8 mouse cellular contexts compared by ENCODE assay signal in genomic region chr1:52952143-52952542, GRCm38 (mm10).
DNase-seq lines count a peak whose midpoint lies in the region; ATAC-seq and TF ChIP-seq lines count a peak whose summit lies in the region.

No protein-coding gene starts in this region.

- TF ChIP-seq EP300 in heart, postnatal 0 days (IDR thresholded peaks at IDR 0.05; ENCODE audit: low read depth) = no peak
- no peak for TF ChIP-seq EP300 in liver, postnatal 0 days (IDR thresholded peaks at IDR 0.05; ENCODE audit: low read depth)

- ATAC-seq in heart, postnatal 0 days (ENCODE audit: insufficient read depth, low read depth) = no peak
- ATAC-seq in liver, postnatal 0 days = no peak

- H3K36me3 ChIP-seq in testis, adult 2 months (ENCODE audit: control insufficient read depth, insufficient read depth, low read length) = no peaks in the 10 kb centered on the region
- H3K36me3 ChIP-seq in heart, postnatal 0 days (replicated peaks; ENCODE audit: control insufficient read depth, insufficient read depth, low read length) = no peaks in the 10 kb centered on the region
- H3K36me3 ChIP-seq in liver, postnatal 0 days (replicated peaks; ENCODE audit: insufficient read depth, low read length) = no peaks in the 10 kb centered on the region

- WGBS in heart, postnatal 0 days = 9% methylated on average over 5 of the region's 5 CpGs
- 5% methylated on average over 5 of the region's 5 CpGs for WGBS in liver, postnatal 0 days (ENCODE audit: insufficient replicate concordance)

- no peak overlapping the region for H3K27ac ChIP-seq in testis, adult 2 months (ENCODE audit: control insufficient read depth, insufficient read depth, low read depth, low read length)
- H3K27ac ChIP-seq in heart, postnatal 0 days (ENCODE audit: low read depth) = no peak overlapping the region
- H3K27ac ChIP-seq in liver, postnatal 0 days (ENCODE audit: low read depth) = no peak overlapping the region

- H3K4me3 ChIP-seq in testis, adult 2 months (ENCODE audit: control insufficient read depth, low read depth, low read length) = peak overlapping the region; percentile 74
- H3K4me3 ChIP-seq in heart, postnatal 0 days (ENCODE audit: low read depth, low read length) = peak overlapping the region; percentile 48
- peak overlapping the region; percentile 48 for H3K4me3 ChIP-seq in liver, postnatal 0 days (ENCODE audit: low read depth, low read length)

- H3K4me2 ChIP-seq in heart, postnatal 0 days (ENCODE audit: low read depth, low read length) = peak overlapping the region; percentile 81
- peak overlapping the region; percentile 88 for H3K4me2 ChIP-seq in liver, postnatal 0 days (ENCODE audit: low read depth, low read length)

- H3K9me3 ChIP-seq in heart, postnatal 0 days (replicated peaks; ENCODE audit: control insufficient read depth, low read length) = no peaks in the 10 kb centered on the region
- H3K9me3 ChIP-seq in liver, postnatal 0 days (ENCODE audit: low read length) = no peaks in the 10 kb centered on the region

- no peaks in the 10 kb centered on the region for H3K27me3 ChIP-seq in testis, adult 2 months (ENCODE audit: control insufficient read depth, insufficient read depth, low read length)
- 0 out of 2 replicates have a peak, but pooled peaks cover 4% of the 10 kb centered on the region for H3K27me3 ChIP-seq in heart, postnatal 0 days (ENCODE audit: control insufficient read depth, insufficient read depth, low read length)
- H3K27me3 ChIP-seq in liver, postnatal 0 days (ENCODE audit: insufficient read depth, low read length) = no peaks in the 10 kb centered on the region

- DNase-seq in frontal cortex, postnatal 10 days (ENCODE audit: low spot score in 2 of 2) = peak; percentile 14 to 16
- DNase-seq in frontal cortex, postnatal 25 days (ENCODE audit: low spot score in 2 of 2) = no peak
- DNase-seq in testis, postnatal 10 days (ENCODE audit: low spot score) = no peak
- peak; percentile 13 for DNase-seq in heart, postnatal 0 days (ENCODE audit: low spot score)
- DNase-seq in liver, postnatal 0 days = no peak
- no peak for DNase-seq in urinary bladder, postnatal 25 days (ENCODE audit: low spot score)
- DNase-seq in thymus, postnatal 14 days = no peak

- no peak for TF ChIP-seq CTCF in testis, adult 2 months (IDR thresholded peaks at IDR 0.05; ENCODE audit: control insufficient read depth, insufficient read depth, insufficient replicate concordance, low read depth, low read length)
- TF ChIP-seq CTCF in heart, postnatal 0 days (IDR thresholded peaks at IDR 0.05; ENCODE audit: low read depth) = no peak
- TF ChIP-seq CTCF in liver, postnatal 0 days (IDR thresholded peaks at IDR 0.05; ENCODE audit: low read depth) = no peak

- peaks cover 7% of the 10 kb centered on the region for H3K4me1 ChIP-seq in testis, adult 2 months (ENCODE audit: control insufficient read depth, insufficient read depth, low read length)
- H3K4me1 ChIP-seq in heart, postnatal 0 days (ENCODE audit: control insufficient read depth, insufficient read depth) = peaks cover 4% of the 10 kb centered on the region; the same call in 1 of the 2 replicates
- H3K4me1 ChIP-seq in liver, postnatal 0 days (ENCODE audit: insufficient read depth) = peaks cover 13% of the 10 kb centered on the region

- H3K9ac ChIP-seq in heart, postnatal 0 days (replicated peaks; ENCODE audit: low read depth, low read length) = no peak overlapping the region
- H3K9ac ChIP-seq in liver, postnatal 0 days (replicated peaks) = peak overlapping the region; percentile 43; the same call in 1 of the 2 replicates

- TF ChIP-seq POLR2A in testis, adult 2 months (IDR thresholded peaks at IDR 0.05; ENCODE audit: control insufficient read depth, low read depth, low read length) = no peak

Comparison
In these comparisons a context has a peak if more than half of its experiments do, and no peak if none do; other contexts are left out.
1. DNase-seq: peak in frontal cortex, postnatal 10 days (2 of 2) and heart, postnatal 0 days (single experiment); none in frontal cortex, postnatal 25 days (0 of 2), testis, postnatal 10 days (single experiment), liver, postnatal 0 days (single experiment), urinary bladder, postnatal 25 days (single experiment) and thymus, postnatal 14 days (single experiment).
2. Peak in every context shown above with its lines, with median percentiles within 50 percentile points of each other: H3K4me3 ChIP-seq.